Mouse (Mus musculus) liver, embryonic 14 days (tissue): Measurements from ENCODE around the gene Cables2. TPM values are rescaled to one million over a fixed set of nuclear protein-coding genes. Genes with fewer than 3 reads are reported as not detected.

Experiments used
- polyA plus RNA-seq: library from polyadenylated mRNA; depleted of rRNA; stranded (reverse); fragments of >200 nt; gene quantifications from 2 replicates; pipeline ENCODE4 v1.2.3, GENCODE M21; 2012; rRNA removed

Gene Cables2
- polyA plus RNA-seq, result 4.7 and 5.6 TPM in 2 replicates

DNA sequence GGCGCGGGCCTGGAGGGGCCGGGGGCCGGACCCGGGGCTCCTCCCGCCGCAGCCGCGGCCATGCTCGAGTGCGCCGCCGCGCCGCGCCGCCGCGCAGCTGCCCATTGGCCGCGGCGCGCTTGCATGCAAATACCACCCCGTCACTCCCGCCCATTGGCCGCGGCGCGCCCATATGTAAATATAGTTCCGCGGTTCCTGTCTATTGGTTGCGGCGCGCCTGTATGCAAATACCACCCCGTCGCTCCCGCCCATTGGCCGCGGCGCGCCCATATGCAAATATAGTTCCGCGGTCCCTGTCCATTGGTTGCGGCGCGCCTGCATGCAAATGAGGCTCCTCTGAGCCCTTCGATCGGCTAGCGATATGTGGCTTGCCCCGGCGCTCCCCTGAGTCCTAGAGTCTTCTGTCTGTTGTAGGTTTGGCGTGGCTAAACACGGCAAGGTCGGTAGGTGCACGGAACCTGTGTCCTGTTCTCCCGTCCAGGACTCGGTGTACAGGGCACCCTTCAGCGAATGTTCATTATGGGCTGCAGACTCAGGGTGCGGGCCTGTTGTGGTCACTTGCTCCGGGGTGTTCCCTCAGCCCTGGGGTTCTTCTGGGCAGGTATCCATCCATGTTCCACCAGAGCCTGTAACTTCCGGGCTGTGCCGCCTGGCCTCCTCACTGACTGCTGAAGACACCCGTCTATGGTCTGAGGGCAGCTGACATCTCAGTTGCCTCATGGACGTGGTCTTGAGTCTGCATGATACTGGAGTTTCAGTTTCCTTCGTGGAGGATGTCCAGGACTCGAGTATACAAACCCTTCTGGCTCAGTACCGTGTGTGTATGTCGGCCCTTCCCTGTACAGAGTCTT lies at the start of gene Cables2:
Cables2 (minus strand) TSS at position 103 of the 851 bp plus-strand sequence.

GRCm38 (mm10) chr2:180289440-180290108 lies 16.3 kb upstream of the Cables2 start, which contains the start of gene Rbbp8nl:
Gene Rbbp8nl, minus strand, starts transcription at chr2:180289879.

GRCm38 (mm10) chr2:180257001-180257521 lies 16.2 kb downstream of the Cables2 start, which contains the start of gene Rps21:
Gene Rps21, plus strand, starts transcription at chr2:180257377.

DNA sequence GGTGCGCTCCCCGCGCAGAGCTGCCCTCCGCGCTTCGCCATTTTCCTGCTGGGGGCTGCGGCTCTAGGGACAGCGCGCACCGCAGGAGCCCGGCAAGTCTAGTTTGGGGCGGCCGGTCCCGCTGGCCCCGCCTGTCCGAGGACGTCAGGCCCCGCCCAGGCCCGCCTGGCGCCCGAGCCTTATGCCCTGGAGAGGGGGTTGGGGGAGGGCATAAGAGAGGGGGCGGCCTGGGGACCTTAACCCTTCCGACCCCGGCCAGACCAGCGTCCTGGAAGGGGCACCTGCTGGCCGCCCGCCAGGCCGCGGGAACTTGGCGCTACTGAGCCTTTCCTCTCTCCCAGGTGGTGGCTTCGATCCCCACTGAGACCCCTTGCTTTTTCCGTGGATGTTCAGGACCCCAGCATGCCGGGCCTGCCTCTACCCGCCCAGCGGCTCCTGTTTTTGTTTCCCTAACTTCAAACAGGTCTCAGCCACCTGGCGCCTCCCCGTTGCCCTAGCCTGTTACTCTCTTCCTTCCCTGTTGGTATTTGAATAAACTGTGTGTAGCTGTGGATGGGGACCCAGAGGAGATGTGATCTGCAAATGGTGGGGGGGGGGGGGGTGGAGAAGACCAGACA lies 47.4 kb downstream of the Cables2 start, which contains the start of gene Lama5:
Lama5 (minus strand) TSS at position 98 of the 617 bp plus-strand sequence.

Other genes starting within 250 kb of the Cables2 start
- gene Lsm14b, start 248.5 kb downstream of the Cables2 start, polyA plus RNA-seq, result 10.6 and 11.5 TPM in 2 replicates
- 154 and 167 TPM in 2 replicates for gene Psma7, start 231.1 kb downstream of the Cables2 start, polyA plus RNA-seq
- gene Ss18l1, start 231.0 kb downstream of the Cables2 start, polyA plus RNA-seq, result 1.1 TPM in 2 replicates
- gene Mtg2, start 202.9 kb downstream of the Cables2 start, polyA plus RNA-seq, result 8.4 and 8.8 TPM in 2 replicates
- gene Hrh3, start 169.0 kb downstream of the Cables2 start, polyA plus RNA-seq, result not detected in 2 replicates
- gene Osbpl2, start 154.2 kb downstream of the Cables2 start, polyA plus RNA-seq, result 4.9 and 5.1 TPM in 2 replicates
- gene Adrm1, start 102.0 kb downstream of the Cables2 start, polyA plus RNA-seq, result 43.6 and 50.1 TPM in 2 replicates
- gene Lama5, start 47.6 kb downstream of the Cables2 start, polyA plus RNA-seq, result 2.6 and 2.8 TPM in 2 replicates
- 1,826 and 1,865 TPM in 2 replicates for gene Rps21, start 16.1 kb downstream of the Cables2 start, polyA plus RNA-seq
- gene Rbbp8nl, start 16.4 kb upstream of the Cables2 start, polyA plus RNA-seq, result not detected in 2 replicates
- gene Gata5, start 61.2 kb upstream of the Cables2 start, polyA plus RNA-seq, result 0.22 and 0.29 TPM in 2 replicates
- gene Slco4a1, start 182.7 kb upstream of the Cables2 start, polyA plus RNA-seq, result 0.74 and 0.75 TPM in 2 replicates
- gene Ntsr1, start 226.5 kb upstream of the Cables2 start, polyA plus RNA-seq, result 0.02 and 0.03 TPM in 2 replicates